Mouse (Mus musculus): Measurements from ENCODE around the gene Tfap4. TPM values are rescaled to one million over a fixed set of nuclear protein-coding genes. Genes with fewer than 3 reads are reported as not detected.
"Not testable (repeated sequence)": the region's sequence is repeated elsewhere in the genome, so short reads cannot be mapped to it uniquely, and the experiment has no call there.

Gene Tfap4
- polyA plus RNA-seq, 1 experiment from 2014 or later: 5.6 TPM

DNA sequence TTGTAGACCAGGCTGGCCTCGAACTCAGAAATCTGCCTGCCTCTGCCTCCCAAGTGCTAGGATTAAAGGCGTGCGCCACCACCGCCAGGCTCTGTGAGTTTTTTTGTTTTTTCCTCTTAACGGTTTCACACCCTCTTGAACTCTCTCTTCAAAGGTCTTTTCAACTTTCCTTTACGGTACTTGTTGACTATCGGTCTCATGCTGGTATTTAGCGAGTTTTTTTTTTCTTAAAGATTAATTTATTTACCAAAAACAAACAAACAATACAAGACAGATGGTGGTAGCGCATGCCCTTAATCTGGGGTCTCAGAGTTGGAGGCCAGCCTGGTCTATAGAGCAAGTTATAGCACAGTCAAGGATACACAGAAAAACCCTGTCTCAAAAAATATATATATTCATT lies 30.6 kb upstream of the Tfap4 start:
- H3K4me1 ChIP-seq (replicated peaks): peaks cover 42% of the 10 kb centered on the region
- H3K27me3 ChIP-seq: peaks cover 41% of the 10 kb centered on the region
- H3K4me2 ChIP-seq: no peak overlapping the region
- H3K36me3 ChIP-seq (replicated peaks): 0 out of 2 replicates have a peak, but pooled peaks cover 4% of the 10 kb centered on the region
- H3K27ac ChIP-seq (replicated peaks): no peak overlapping the region
- ATAC-seq (ENCODE audit: insufficient read depth): no peak
- no peaks in the 10 kb centered on the region for H3K9me3 ChIP-seq (replicated peaks)
- H3K9ac ChIP-seq: no peak overlapping the region
- no peak overlapping the region for H3K4me3 ChIP-seq (replicated peaks)
- 83% methylated on average over 9 of the region's 9 CpGs for WGBS (ENCODE audit: insufficient replicate concordance)

DNA sequence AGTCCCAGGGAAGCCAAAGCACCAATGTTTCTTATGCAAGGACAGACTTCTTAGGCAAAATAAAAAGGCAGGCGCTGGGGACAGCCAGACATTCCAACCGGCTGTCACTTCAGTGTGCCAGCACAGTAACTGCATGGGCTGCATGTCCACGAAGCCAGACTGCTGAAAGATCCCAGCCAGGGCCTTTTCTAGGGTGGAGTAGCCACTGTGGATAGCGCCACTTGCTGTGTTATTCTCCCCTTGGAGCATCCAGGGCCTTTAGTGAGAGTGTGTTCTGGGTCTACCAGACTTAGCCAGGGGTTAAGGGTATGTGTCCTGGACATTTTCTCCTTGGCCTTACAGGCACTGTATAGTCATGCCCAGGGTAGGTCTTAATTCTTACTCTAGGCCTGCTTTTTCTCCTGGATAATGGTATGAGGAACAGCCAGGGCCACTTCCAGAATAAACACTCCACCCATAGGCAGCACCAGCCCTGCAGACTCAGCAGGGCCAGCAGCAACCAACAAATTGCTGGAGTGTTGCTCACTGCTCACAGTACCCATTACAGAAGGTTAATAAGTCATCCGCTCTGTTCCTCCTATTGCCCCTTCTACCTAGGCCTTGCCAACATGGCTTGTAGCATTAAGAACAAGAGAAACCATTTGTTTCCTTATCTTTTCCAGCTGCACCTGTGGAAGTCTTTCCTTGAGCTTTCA lies 28.0 kb upstream of the Tfap4 start:
- Histone ChIP-seq H3K4me1 (replicated peaks) (peaks cover 39% of the 10 kb centered on the region), H3K27me3 (peaks cover 20% of the 10 kb centered on the region), H3K9me3 (replicated peaks) (no peaks in the 10 kb centered on the region), H3K4me2 (peak overlapping the region; percentile 88), H3K4me3 (replicated peaks) (no peak overlapping the region), H3K9ac (no peak overlapping the region), H3K27ac (replicated peaks) (peak overlapping the region; percentile 79), H3K36me3 (replicated peaks) (0 out of 2 replicates have a peak, but pooled peaks cover 4% of the 10 kb centered on the region)
- no peak for ATAC-seq (ENCODE audit: insufficient read depth)
- 73% methylated on average over 5 of the region's 5 CpGs for WGBS (ENCODE audit: insufficient replicate concordance)

DNA sequence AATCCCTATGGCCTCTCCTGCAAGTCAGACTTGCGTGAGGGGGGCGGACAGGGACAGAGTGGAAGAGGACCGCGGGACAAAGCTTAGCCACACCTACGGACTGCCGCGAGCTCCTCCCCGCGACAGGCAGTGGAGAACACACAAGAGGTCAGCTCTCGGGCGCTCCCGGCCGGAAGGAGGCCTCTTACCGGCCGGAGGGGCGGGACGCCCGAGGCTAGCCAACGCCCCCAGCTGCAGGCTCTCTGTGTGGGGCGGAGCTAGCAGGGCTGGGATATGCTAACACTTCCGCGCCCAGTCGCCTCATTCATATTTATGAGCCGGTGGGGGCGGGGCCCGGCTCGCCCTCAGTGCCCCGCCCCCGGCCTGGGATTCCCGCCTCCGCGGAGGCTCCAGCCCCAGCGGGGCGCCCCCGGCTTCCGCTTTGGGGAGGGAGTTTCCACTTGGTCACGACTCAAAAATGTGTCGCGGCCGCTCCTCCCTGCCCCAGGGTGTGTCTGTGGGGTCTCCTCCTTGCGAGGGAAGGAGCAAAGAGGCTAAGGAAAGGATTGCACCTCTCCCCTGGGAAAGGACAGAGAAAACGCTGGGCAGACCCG lies 27.0 kb upstream of the Tfap4 start:
- peak overlapping the region; percentile 63 for H3K9ac ChIP-seq
- peak overlapping the region; percentile 79 for H3K27ac ChIP-seq (replicated peaks)
- ATAC-seq (ENCODE audit: insufficient read depth): peak; percentile 99
- H3K9me3 ChIP-seq (replicated peaks): no peaks in the 10 kb centered on the region
- peak overlapping the region; percentile 64 for H3K4me3 ChIP-seq (replicated peaks)
- peaks cover 39% of the 10 kb centered on the region for H3K4me1 ChIP-seq (replicated peaks)
- peaks cover 10% of the 10 kb centered on the region for H3K27me3 ChIP-seq
- H3K4me2 ChIP-seq: peak overlapping the region; percentile 88
- under 1% methylated on average over 43 of the region's 43 CpGs for WGBS (ENCODE audit: insufficient replicate concordance)
- 0 out of 2 replicates have a peak, but pooled peaks cover 4% of the 10 kb centered on the region for H3K36me3 ChIP-seq (replicated peaks)

DNA sequence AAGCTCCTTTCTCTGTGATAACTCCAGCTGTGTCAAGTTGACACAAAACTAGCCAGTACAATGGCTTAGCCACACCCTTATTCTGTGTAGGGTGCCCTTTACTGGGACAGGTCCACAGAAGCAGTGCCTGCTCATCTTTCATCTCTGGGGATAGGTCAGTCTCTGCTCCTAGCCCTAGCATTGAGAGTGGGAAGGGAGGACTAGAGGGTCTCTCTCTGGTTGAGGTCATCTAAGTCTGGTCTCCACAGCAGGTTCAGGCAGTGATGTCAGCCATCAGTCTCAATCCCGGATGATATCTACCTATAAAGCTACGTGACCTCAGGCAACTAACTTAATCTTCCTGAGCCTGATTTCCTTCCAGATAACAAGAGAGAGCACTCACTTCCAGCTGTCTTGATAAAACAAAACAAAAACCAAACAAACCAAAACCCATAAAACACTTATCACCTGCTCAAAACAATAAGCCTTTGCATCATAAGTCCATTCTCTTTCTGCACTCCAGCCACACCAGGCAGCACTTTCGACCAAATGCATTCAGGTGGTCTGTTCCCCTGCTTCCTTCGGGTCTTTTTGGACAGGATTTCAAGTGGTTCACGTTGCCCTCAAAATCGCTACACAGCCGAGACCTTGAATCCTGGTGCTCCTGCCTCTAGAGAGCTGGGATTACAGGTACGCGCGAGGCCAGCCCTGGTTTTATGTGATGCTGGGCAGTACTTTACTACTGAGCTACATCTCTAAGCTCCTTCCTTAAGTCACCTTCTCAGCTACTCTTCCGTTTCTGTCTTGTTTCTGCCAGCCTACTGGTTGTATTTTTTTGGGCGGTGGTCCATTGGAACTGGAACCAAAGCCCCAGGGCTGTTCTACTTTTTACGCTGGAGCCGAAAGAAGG lies 26.2 kb upstream of the Tfap4 start:
- H3K27ac ChIP-seq (replicated peaks): peak overlapping the region; percentile 76
- 0 out of 2 replicates have a peak, but pooled peaks cover 5% of the 10 kb centered on the region for H3K27me3 ChIP-seq
- peak overlapping the region; percentile 88 for H3K4me2 ChIP-seq
- no peaks in the 10 kb centered on the region for H3K9me3 ChIP-seq (replicated peaks)
- H3K36me3 ChIP-seq (replicated peaks): 0 out of 2 replicates have a peak, but pooled peaks cover 4% of the 10 kb centered on the region
- peak overlapping the region; percentile 60 for H3K9ac ChIP-seq
- WGBS (ENCODE audit: insufficient replicate concordance): 6% methylated on average over 14 of the region's 14 CpGs
- peak; percentile 6; the same call in 1 of the 2 replicates for ATAC-seq (ENCODE audit: insufficient read depth)
- H3K4me3 ChIP-seq (replicated peaks): peak overlapping the region; percentile 64
- H3K4me1 ChIP-seq (replicated peaks): peaks cover 39% of the 10 kb centered on the region

DNA sequence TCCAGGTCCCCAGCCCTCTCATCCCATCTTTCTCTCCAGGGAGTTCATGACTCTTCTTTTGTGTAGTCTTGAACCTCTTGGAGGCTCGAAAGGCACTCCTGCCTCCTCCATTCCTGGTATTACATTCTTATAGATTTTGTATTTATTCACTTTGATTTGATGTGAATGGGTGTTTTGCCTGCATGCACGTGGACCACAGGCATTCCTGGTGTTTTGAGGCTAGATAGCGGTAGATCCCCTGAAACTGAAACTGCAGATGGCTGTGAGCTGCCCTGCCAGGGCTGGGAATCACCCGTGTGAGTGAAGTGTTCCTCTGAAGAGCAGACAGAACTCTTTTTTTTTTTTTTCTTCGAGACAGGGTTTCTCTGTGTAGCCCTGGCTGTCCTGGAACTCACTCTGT lies 24.8 kb upstream of the Tfap4 start:
- no peaks in the 10 kb centered on the region for H3K9me3 ChIP-seq (replicated peaks)
- peak overlapping the region; percentile 5; the same call in 1 of the 2 replicates for H3K4me2 ChIP-seq

DNA sequence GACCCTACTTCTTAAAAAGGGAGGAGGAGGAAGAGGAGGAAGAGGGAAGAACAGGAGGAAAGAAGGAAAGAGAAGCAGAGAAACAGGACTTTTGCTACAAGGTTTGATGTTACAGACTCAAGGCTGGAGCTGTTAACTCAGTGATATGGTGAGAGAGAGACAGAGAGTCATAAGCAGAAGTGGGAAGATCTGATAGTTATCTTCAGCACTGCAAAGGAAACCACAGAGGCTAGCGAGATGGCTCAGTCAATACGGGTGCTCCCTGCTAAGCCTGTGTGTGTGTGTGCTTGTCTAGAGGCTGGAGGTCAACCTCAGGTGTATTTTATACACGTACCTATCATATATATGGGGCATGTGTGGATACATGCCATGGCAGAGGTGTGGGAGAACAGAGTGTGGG lies 24.2 kb upstream of the Tfap4 start:
- Histone ChIP-seq H3K4me2 (peak overlapping the region; percentile 5; the same call in 1 of the 2 replicates), H3K9ac (0 out of 2 replicates have a peak overlapping the region, but pooled peaks have one; percentile 3), H3K4me3 (replicated peaks) (no peak overlapping the region), H3K36me3 (replicated peaks) (no peaks in the 10 kb centered on the region), H3K9me3 (replicated peaks) (no peaks in the 10 kb centered on the region), H3K4me1 (replicated peaks) (peaks cover 39% of the 10 kb centered on the region), H3K27me3 (0 out of 2 replicates have a peak, but pooled peaks cover 8% of the 10 kb centered on the region), H3K27ac (replicated peaks) (no peak overlapping the region)
- ATAC-seq (ENCODE audit: insufficient read depth): no peak
- WGBS (ENCODE audit: insufficient replicate concordance): 12% methylated on average over 3 of the region's 3 CpGs

More for the DNA sequence above, 24.8 kb upstream of the Tfap4 start:
- H3K4me1 ChIP-seq (replicated peaks): peaks cover 39% of the 10 kb centered on the region
- 0 out of 2 replicates have a peak, but pooled peaks cover 5% of the 10 kb centered on the region for H3K27me3 ChIP-seq
- no peak overlapping the region for H3K9ac ChIP-seq
- no peak overlapping the region for H3K4me3 ChIP-seq (replicated peaks)
- H3K36me3 ChIP-seq (replicated peaks): no peaks in the 10 kb centered on the region
- no peak overlapping the region for H3K27ac ChIP-seq (replicated peaks)
- whole genome bisulfite sequencing (ENCODE audit: insufficient replicate concordance): 37% methylated on average over 5 of the region's 5 CpGs
- no peak for ATAC-seq (ENCODE audit: insufficient read depth)

DNA sequence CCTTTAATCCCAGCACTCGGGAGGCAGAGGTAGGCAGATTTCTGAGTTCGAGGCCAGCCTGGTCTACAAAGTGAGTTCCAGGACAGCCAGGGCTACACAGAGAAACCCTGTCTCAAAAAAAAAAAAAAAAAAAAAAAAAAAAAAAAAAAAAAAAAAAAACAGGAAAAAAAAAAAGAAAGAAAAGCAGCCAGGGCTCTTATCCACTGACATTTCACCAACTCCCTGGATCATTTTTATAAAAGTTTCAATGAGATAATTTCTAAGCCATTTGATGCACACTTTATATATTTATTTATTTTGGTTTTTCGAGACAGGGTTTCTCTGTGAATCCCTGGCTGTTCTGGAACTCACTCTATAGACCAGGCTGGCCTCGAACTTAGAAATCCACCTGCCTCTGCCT lies 21.5 kb upstream of the Tfap4 start:
- not testable (repeated sequence) for H3K4me3 ChIP-seq (replicated peaks); H3K9me3 ChIP-seq (replicated peaks); H3K27ac ChIP-seq (replicated peaks); ATAC-seq (ENCODE audit: insufficient read depth); H3K9ac ChIP-seq; H3K36me3 ChIP-seq (replicated peaks); H3K27me3 ChIP-seq; H3K4me2 ChIP-seq
- H3K4me1 ChIP-seq (replicated peaks): peaks cover 19% of the 10 kb centered on the region
- 64% methylated on average over 4 of the region's 4 CpGs for WGBS (ENCODE audit: insufficient replicate concordance)

DNA sequence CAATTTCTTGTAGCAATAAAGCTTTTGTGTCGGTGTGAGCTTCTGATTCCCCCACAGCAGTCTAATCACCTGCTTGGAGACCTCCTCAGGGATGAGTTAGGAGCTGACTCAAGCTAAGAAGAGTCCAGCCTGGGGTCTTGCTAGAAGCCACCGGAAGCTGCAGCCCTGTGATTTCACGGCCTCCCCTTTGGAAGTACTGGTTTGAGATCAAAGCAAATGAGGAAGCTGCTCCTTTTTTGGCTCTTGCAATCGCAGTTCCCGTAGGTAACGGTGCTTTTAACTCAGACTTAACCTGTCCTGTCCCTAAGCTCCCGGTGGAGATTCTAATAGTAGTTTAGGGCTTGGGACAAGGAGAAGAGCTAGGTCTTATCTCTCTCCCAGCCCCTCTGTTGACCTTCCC lies 19.0 kb upstream of the Tfap4 start:
- WGBS (ENCODE audit: insufficient replicate concordance): 24% methylated on average over 7 of the region's 7 CpGs
- no peak overlapping the region for H3K4me2 ChIP-seq
- H3K36me3 ChIP-seq (replicated peaks): no peaks in the 10 kb centered on the region
- no peak overlapping the region for H3K4me3 ChIP-seq (replicated peaks)
- no peak for ATAC-seq (ENCODE audit: insufficient read depth)
- no peak overlapping the region for H3K9ac ChIP-seq
- 0 out of 2 replicates have a peak, but pooled peaks cover 5% of the 10 kb centered on the region for H3K27me3 ChIP-seq
- H3K4me1 ChIP-seq (replicated peaks): peaks cover 3% of the 10 kb centered on the region
- no peaks in the 10 kb centered on the region for H3K9me3 ChIP-seq (replicated peaks)
- no peak overlapping the region for H3K27ac ChIP-seq (replicated peaks)

DNA sequence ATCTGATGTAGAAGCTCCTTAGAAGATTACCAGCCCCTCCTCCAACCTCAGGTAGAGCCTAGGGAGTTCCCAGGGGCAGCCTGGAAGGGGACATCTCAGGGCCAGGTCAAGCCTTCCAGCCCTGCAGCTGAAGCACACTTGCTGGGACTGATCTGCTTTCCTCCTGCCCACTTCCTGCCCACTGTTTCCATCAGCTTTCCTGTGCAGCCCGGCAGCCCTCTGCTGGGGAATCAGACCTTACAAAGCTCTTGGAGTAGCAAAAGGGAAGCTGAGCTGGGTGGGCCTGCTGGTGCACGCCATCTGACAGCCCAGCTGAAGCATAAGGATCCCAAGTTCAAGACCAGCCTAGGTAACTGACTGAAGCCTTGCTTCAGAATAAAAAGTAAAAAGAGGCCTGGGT lies 17.2 kb upstream of the Tfap4 start:
- no peak overlapping the region for H3K4me2 ChIP-seq
- no peaks in the 10 kb centered on the region for H3K9me3 ChIP-seq (replicated peaks)
- no peaks in the 10 kb centered on the region; the same call in 1 of the 2 replicates for H3K4me1 ChIP-seq (replicated peaks)
- H3K4me3 ChIP-seq (replicated peaks): no peak overlapping the region
- H3K9ac ChIP-seq: no peak overlapping the region
- ATAC-seq (ENCODE audit: insufficient read depth): no peak
- 16% methylated on average over 2 of the region's 2 CpGs for WGBS (ENCODE audit: insufficient replicate concordance)
- H3K27ac ChIP-seq (replicated peaks): no peak overlapping the region
- 0 out of 2 replicates have a peak, but pooled peaks cover 3% of the 10 kb centered on the region for H3K27me3 ChIP-seq
- H3K36me3 ChIP-seq (replicated peaks): no peaks in the 10 kb centered on the region

DNA sequence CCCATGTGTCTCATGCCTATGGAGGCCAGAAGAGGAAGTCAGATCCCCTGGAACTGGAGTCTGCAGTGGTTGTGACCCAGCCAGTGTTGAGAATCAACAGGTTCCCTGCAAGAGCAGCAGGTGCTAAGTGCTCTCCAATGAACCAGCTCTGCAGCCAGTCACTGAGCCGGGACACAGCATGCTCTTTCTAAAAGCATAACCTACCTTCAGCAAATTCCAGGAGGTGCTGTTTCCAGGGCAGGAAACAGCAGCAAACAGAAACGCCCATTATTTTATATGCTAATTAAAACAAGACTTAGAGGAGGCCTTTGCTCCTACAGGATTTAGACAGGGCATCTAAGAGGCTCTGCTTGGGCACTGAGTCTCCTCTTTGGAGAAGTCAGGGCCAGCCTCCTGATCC lies 16.4 kb upstream of the Tfap4 start:
- Histone ChIP-seq H3K4me2 (no peak overlapping the region), H3K4me3 (replicated peaks) (no peak overlapping the region)
- WGBS (ENCODE audit: insufficient replicate concordance): 53% methylated on average over 2 of the region's 2 CpGs

More for the DNA sequence above, 16.4 kb upstream of the Tfap4 start:
- H3K9me3 ChIP-seq (replicated peaks): no peaks in the 10 kb centered on the region
- H3K4me1 ChIP-seq (replicated peaks): no peaks in the 10 kb centered on the region; the same call in 1 of the 2 replicates
- H3K36me3 ChIP-seq (replicated peaks): no peaks in the 10 kb centered on the region
- H3K27ac ChIP-seq (replicated peaks): no peak overlapping the region
- no peak for ATAC-seq (ENCODE audit: insufficient read depth)
- H3K27me3 ChIP-seq: 0 out of 2 replicates have a peak, but pooled peaks cover 3% of the 10 kb centered on the region
- no peak overlapping the region for H3K9ac ChIP-seq
